Mouse (Mus musculus): Measurements from ENCODE around the gene Ddx1.

DNA sequence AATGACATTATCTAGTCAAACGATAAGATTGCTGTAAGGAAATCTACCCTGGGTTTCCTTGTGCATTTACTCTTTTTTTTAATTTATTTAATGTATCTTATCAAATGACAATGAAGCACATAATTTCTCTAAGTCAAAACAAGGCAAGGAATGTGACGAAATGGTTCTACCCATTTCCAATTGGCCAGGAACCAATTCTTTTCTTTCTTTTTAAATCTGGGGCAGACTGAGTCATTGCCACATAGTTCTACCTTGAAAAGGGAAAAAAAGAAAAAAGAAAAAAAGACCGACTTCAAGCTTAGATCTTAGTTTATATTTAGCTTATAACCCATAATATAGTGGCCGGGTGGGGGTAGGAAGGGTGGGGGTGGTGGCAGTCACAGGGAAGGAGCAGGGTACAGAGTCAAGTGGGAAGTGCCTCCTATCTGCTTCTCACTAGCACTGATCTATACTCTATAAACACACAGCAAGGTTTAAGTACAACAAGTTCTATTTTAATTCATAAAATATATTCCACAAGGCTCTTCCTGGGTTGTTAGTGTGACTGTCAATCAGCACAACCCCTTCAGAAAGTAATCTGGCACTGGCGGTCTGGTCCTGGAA, 32.4 kb downstream of the Ddx1 start:
- TF ChIP-seq CTCF (IDR thresholded peaks at IDR 0.05; ENCODE audit: insufficient read depth, low read length) (no peak), POLR2A (IDR thresholded peaks at IDR 0.05; ENCODE audit: borderline replicate concordance, extremely low read depth, low read depth, low read length) (no peak)

All from lung, adult 2 months (tissue).